Mouse (Mus musculus) midbrain, embryonic 10.5 days (tissue): ENCODE data around the gene Dxo. TPM values are rescaled to one million over a fixed set of nuclear protein-coding genes. Genes with fewer than 3 reads are reported as not detected.

ENCODE experiments used
- DNase-seq: peaks from one replicate; pipeline ENCODE4 v3.0.0-alpha.2; 2017; ENCODE audit warnings: low spot score
- H3K27ac ChIP-seq: fragments of 300-500 bp; sonication (generic); replicated peaks from 2 replicates; pipeline ENCODE4 v1.5.1; 2016; ENCODE audit warnings: mild to moderate bottlenecking
- H3K27me3 ChIP-seq: fragments of 300-500 bp; sonication (generic); 2 replicates; pipeline ENCODE4 v1.6.1; 2016; ENCODE audit warnings: low read depth, mild to moderate bottlenecking; ENCODE audit not compliant: poor library complexity, severe bottlenecking
- H3K36me3 ChIP-seq: fragments of 300-500 bp; sonication (generic); 2 replicates; pipeline ENCODE4 v1.6.1; 2016; ENCODE audit warnings: mild to moderate bottlenecking, moderate library complexity
- H3K4me1 ChIP-seq: fragments of 300-500 bp; sonication (generic); 2 replicates; pipeline ENCODE4 v1.6.1; 2016
- H3K4me3 ChIP-seq: fragments of 300-500 bp; sonication (generic); 2 replicates; pipeline ENCODE4 v1.5.1; 2016; ENCODE audit warnings: mild to moderate bottlenecking, moderate library complexity
- H3K9me3 ChIP-seq: fragments of 300-500 bp; sonication (generic); replicated peaks from 2 replicates; pipeline ENCODE4 v1.6.1; 2016; ENCODE audit warnings: mild to moderate bottlenecking
- WGBS: fragments of 180-500 bp; shearing (Covaris S2); methylation state at CpG from one replicate; pipeline ENCODE4 v1.1.7; 2016; 5-methylcytosine and 5-hydroxymethylcytosine counted together
- polyA plus RNA-seq: library from polyadenylated mRNA; unstranded; fragments of >200 nt; fragmentation: Nextera tagmentation; extraction: Ambion mirVana; gene quantifications from 2 replicates; pipeline ENCODE4 v1.2.1, GENCODE M21; 2016

Gene Dxo
- polyA plus RNA-seq, 1 experiment from 2014 or later = 88.1 TPM

DNA sequence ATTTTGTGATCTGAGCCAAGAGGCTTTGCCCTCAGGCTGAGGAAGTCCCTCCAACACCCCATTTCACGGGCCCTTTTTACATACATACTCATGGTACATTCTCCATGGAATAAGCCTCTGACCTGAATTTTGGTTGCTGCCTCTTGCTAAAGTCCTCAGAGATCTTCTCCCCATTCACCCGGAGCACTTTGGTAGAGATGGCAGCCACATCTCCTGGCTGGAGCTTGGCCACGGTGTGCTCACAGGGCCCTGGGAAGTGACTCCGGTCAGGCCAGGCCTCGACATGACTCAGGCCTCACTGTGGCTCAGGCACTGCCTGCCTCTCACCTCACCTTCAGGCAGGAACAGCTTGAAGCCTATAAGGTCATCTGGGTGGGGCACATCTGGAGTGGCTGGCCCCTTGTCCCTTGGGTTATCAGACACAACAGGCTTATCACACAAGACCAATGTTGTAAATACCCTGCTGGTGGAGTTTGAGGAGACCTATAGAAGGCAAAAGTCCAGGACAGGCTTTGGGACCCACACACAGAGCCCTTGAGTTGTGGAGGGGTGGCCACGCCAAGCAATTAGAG, 4.0 kb downstream of the Dxo start:
- H3K27ac ChIP-seq = no peak overlapping the region
- peaks cover 82% of the 10 kb centered on the region for H3K36me3 ChIP-seq
- DNase-seq = no peak
- H3K4me3 ChIP-seq = no peak overlapping the region
- H3K4me1 ChIP-seq = peaks cover 29% of the 10 kb centered on the region
- H3K27me3 ChIP-seq = no peaks in the 10 kb centered on the region
- H3K9me3 ChIP-seq = no peaks in the 10 kb centered on the region
- 82% methylated on average over 6 of the region's 6 CpGs for WGBS

DNA sequence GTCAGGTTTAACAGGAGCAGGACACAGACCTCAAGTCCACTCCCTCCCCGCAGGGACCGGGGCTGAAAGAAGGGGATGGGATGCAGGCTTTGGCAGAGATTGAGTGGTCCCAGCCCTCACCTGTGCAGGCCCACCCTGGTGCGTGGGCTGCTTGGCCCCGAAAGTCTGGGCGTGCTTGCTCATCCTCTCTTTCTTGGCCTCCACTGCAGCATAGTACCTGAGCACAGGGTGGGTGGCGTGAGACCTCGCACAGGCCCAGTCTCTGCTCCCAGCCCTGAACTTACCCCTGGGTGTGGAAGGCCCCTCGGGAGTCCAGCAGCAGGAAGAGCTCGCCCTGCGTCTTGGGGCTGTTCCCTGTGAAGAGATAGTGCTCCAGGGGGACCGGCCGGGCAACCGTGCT, 8.1 kb downstream of the Dxo start:
- DNase-seq = no peak
- H3K4me3 ChIP-seq = no peak overlapping the region
- H3K9me3 ChIP-seq = no peaks in the 10 kb centered on the region
- peaks cover 8% of the 10 kb centered on the region for H3K4me1 ChIP-seq
- WGBS = 94% methylated on average over 13 of the region's 13 CpGs
- H3K27ac ChIP-seq = no peak overlapping the region
- H3K27me3 ChIP-seq = no peaks in the 10 kb centered on the region
- peaks cover 84% of the 10 kb centered on the region for H3K36me3 ChIP-seq

DNA sequence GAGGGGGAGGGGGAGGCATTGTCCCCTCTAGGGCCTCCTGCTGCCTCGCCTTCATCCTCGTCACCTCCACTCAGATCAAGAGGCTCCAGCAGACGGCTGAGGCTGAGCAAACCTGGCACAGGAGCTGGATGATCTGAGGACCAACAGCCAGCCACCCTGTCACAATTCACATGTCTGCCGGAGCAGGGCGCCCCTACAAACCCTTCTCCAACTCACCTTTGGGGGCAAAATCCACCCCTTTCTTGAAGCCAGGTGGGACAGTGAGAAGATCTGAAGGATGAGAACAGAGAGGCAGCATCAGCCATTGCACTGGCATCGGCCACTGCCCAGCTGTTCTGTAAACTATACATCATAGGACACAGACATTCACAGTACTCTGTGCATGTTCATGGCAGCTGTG, 10.4 kb downstream of the Dxo start:
- peaks cover 64% of the 10 kb centered on the region for H3K36me3 ChIP-seq

DNA sequence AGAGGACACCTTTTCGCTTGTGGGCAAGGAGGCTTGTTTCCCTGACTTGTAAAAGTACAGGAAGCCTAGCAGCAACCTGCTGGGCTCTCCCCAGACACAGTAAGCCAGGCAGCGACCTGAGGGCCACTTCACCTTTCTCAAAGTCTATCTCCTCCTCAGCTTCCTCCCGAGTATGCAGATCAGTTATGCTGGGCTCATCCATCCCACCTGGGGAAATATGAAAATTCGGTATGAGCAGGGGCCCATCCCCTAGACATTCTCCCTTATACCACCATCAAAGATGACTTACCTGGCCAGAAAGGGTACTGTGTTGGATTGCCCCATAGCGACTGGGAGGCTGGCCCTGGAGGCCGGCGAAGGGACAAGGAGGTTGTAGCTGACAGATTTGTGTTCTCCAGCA, 10.8 kb downstream of the Dxo start:
- Histone ChIP-seq H3K4me3 (no peak overlapping the region), H3K9me3 (no peaks in the 10 kb centered on the region), H3K27ac (no peak overlapping the region), H3K4me1 (peaks cover 30% of the 10 kb centered on the region), H3K27me3 (no peaks in the 10 kb centered on the region), H3K36me3 (peaks cover 64% of the 10 kb centered on the region)
- no peak for DNase-seq
- 93% methylated on average over 7 of the region's 7 CpGs for WGBS

More for the DNA sequence above, 10.4 kb downstream of the Dxo start:
- H3K4me3 ChIP-seq = no peak overlapping the region
- 88% methylated on average over 6 of the region's 6 CpGs for WGBS
- peaks cover 28% of the 10 kb centered on the region for H3K4me1 ChIP-seq
- H3K27me3 ChIP-seq = no peaks in the 10 kb centered on the region
- DNase-seq = no peak
- H3K9me3 ChIP-seq = no peaks in the 10 kb centered on the region
- H3K27ac ChIP-seq = no peak overlapping the region

DNA sequence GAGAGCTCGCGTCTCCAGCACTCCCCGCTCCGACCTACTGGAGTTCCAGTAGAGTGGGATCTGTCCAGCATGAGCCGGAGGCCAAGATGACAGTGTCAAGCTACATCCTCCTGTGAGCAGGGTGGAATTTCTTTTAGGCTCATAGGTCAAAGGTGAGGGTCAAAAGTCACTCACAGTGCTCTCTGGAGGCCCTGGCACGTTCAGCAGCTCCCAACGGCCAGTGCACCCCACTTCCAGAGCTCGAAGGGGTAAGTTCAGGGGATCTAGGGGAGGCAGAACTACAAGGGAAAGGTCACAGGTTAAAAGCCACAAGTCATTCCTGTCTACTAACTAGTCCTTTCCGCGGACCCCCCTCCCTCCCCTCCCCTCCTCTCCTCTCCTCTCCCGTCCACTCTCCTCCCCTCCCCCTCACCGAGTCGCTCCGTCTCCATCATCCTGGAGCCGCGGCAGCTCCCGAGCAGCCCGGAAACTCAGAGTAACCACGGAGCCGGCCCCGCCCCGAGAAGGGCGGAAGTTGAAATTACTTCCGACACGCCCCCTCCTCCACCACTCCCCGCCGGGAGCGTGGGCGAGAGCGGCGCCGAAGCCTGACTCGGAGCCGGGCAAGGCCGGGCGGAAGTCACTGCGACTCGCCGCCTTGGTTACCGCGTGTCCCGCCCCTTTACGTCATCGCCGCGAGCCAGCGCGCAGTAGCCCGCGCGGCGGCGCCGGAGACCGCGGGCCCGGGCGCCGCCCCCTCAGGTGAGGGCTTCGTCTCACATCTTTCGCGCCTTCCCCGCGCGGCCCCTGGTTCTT, 13.1 kb downstream of the Dxo start, which contains the start of the genes Skiv2l and Nelfe:
Gene Skiv2l, minus strand, starts transcription at position 489 of the 795 bp plus-strand sequence.
Gene Nelfe, plus strand, starts transcription at position 670 of the 795 bp plus-strand sequence.
- H3K9me3 ChIP-seq = no peaks in the 10 kb centered on the region
- 1% methylated on average over 65 of the region's 65 CpGs for WGBS
- H3K27me3 ChIP-seq = no peaks in the 10 kb centered on the region
- peaks cover 64% of the 10 kb centered on the region for H3K36me3 ChIP-seq
- DNase-seq = peak; percentile 98
- H3K4me3 ChIP-seq = peak within 1 kb of the TSS; percentile 96
- peaks cover 30% of the 10 kb centered on the region for H3K4me1 ChIP-seq
- peak within 1 kb of the TSS; percentile 88 for H3K27ac ChIP-seq

DNA sequence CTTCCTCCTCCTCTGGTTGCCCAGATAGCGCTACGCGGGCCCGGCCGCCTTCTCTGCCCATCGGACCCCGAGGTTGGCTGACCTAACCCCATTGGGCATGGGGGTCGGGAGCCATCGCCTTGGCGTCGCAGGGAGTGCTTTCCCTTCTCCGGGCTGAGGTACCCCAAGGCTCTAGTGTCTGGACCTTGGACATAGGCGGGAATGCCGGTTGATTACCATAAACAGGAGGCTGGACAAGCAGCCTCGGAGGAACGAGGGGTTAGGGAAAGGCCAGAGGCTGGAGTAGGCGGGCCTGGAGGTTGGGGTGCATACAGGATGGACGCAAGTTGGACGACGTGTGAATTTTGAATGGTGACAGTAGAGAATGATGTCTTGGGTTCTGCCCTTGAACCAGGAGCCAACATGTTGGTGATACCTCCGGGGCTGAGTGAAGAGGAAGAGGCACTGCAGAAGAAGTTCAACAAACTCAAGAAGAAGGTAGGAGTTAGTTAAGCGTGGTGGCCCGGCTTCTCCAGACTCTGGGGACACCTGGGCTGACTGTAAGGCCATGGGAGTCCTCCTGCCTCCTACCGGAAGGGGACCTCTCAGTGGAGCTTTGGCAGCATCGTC, 13.8 kb downstream of the Dxo start:
- Histone ChIP-seq H3K4me3 (peak overlapping the region; percentile 96), H3K36me3 (peaks cover 64% of the 10 kb centered on the region), H3K9me3 (no peaks in the 10 kb centered on the region), H3K27ac (peak overlapping the region; percentile 88), H3K27me3 (no peaks in the 10 kb centered on the region), H3K4me1 (peaks cover 30% of the 10 kb centered on the region)
- DNase-seq = no peak
- 2% methylated on average over 25 of the region's 25 CpGs for WGBS

DNA sequence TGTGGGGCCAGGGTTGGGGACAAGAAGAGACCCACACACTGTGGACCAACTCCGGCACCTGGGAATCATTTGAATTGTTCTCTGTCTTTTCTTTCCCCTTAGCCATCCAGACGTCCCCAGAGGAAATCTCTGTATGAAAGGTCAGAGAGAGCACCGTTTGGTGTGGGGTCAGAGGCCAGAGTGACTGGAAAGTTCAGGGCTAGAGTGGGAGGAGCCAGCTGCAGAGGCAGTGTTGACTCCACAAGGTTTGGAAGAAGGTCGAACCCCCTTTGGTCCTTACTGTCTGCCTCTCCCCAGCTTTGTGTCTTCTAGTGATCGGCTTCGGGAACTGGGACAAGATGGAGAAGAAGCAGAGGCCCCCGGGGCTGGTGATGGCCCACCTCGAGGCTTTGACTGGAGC, 16.7 kb downstream of the Dxo start:
- no peak overlapping the region for H3K4me3 ChIP-seq

DNA sequence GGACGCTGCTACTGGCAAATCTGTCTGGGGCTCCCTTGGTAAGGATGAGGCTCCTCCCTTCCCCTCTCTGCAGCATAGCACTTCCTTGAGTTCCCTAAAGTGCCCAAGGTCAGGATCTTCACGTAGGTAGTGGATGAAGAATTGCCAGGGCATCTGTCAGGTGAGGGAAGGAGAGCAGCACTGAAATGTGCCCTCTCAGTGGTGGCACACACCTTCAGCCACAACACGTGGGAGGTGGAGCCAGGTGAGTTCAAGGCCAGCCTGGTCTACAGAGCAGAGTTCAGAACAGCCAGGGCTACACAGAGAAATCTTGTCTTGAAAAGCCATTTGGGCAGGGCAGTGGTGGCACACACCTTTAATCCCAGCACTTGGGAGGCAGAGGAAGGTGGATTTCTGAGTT, 17.9 kb downstream of the Dxo start:
- WGBS = 81% methylated on average over 3 of the region's 3 CpGs
- no peak overlapping the region for H3K27ac ChIP-seq
- DNase-seq = no peak
- H3K27me3 ChIP-seq = no peaks in the 10 kb centered on the region
- H3K4me3 ChIP-seq = no peak overlapping the region
- H3K9me3 ChIP-seq = no peaks in the 10 kb centered on the region
- H3K36me3 ChIP-seq = peaks cover 63% of the 10 kb centered on the region
- H3K4me1 ChIP-seq = peaks cover 22% of the 10 kb centered on the region

More for the DNA sequence above, 16.7 kb downstream of the Dxo start:
- Histone ChIP-seq H3K9me3 (no peaks in the 10 kb centered on the region), H3K36me3 (peaks cover 63% of the 10 kb centered on the region), H3K27ac (no peak overlapping the region), H3K27me3 (no peaks in the 10 kb centered on the region), H3K4me1 (peaks cover 30% of the 10 kb centered on the region)
- 83% methylated on average over 8 of the region's 8 CpGs for WGBS
- DNase-seq = no peak

DNA sequence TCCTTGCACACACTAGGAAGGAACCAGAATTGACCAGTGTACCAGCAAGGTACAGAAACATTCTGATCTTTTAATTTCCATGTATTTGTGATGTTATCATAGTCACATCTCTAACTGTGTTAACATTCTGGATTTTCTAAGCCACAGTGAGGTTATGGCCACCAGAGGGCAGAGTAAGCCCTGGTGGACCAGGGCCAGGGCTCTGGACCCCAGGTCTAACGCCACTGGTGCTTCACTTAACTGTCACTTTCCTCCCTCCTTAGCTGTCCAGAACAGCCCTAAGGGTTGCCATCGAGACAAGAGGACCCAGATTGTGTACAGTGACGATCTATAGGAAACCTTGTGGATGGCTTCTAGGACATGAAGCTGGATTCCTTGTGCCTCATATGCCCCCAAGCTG, 19.0 kb downstream of the Dxo start:
- H3K9me3 ChIP-seq = no peaks in the 10 kb centered on the region
- peak; percentile 45 for DNase-seq
- H3K36me3 ChIP-seq = peaks cover 63% of the 10 kb centered on the region
- no peaks in the 10 kb centered on the region for H3K27me3 ChIP-seq
- H3K27ac ChIP-seq = no peak overlapping the region
- 40% methylated on average over 3 of the region's 3 CpGs for WGBS
- peaks cover 14% of the 10 kb centered on the region for H3K4me1 ChIP-seq
- no peak overlapping the region for H3K4me3 ChIP-seq

DNA sequence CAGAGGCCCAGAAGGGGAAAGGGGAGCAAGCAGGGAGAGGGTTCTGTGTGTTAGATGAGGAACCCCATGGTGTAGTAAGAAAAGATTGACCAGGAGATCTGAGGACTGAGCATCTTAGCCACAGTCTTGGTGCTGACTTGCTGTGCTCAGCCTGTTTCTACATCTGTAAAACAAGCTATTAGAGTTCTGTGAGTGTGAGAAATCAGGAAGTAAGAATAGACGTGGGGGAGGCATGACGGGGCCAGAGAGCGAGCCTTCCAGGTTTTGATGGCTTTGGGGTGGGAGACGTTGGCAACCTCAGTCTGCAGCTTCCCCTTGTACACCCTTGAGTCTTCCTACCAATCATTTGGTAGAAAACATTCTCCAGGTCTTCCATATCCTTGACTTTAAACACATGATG, 21.9 kb downstream of the Dxo start:
- H3K4me1 ChIP-seq = no peaks in the 10 kb centered on the region
- no peak for DNase-seq
- no peak overlapping the region for H3K4me3 ChIP-seq
- H3K36me3 ChIP-seq = peaks cover 45% of the 10 kb centered on the region
- 89% methylated on average over 4 of the region's 4 CpGs for WGBS
- H3K27me3 ChIP-seq = no peaks in the 10 kb centered on the region
- H3K9me3 ChIP-seq = no peaks in the 10 kb centered on the region
- H3K27ac ChIP-seq = no peak overlapping the region

DNA sequence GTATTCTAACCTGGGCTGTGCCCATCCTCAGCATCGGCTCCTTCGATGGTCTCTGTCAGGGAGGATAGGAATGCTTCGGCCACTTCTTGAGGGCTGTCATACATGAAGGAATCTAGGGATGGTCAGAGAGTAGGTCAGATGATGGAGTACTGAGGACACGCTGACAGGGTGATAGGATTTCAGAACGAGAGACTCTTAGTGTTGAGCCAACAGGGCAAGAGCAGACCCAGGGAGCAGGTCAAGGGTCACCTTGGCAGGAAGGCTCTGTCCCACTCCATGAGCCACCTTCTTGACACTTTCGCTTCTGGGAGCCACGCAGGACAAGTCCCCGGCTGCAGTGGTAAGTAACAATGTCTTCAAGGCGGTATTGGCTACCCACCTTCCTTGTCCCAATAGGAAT, 23.7 kb downstream of the Dxo start:
- Histone ChIP-seq H3K36me3 (peaks cover 26% of the 10 kb centered on the region), H3K4me1 (peaks cover 5% of the 10 kb centered on the region), H3K9me3 (no peaks in the 10 kb centered on the region), H3K4me3 (no peak overlapping the region), H3K27ac (no peak overlapping the region), H3K27me3 (no peaks in the 10 kb centered on the region)
- DNase-seq = no peak
- 88% methylated on average over 9 of the region's 9 CpGs for WGBS

DNA sequence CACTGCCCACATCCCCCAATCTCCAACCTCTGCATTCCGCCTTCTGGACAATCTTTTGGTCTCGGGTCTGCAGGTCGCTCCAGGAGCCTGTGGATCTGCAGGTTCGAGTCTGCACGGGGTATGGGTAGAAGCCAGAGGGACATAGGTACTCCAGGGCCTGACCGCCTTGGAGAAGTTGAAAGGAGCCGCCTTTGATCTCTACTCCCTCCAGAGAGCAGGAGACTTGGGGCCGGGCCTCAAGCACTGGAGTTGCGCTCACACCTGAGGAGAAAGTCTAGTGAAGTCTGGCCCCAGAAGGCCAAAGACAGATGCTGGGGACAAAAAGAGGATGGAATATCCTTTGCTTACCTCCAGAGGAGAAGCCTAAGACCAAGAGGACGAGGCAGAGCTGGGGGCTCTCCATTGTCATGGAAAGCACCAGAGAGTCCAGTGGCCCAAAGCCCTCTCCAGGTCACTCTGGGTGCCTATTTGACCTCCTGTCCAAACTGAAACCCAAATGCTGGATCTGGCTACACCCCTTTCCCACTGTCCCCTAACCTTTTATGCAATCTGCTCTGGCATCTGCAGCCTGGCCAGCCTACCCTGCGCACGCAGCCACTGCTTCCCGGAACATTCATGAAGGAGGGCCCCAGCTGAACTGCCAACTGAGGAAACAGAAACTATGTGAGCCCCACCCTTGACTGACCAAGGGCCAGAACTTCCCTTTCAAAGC, 25.0 kb downstream of the Dxo start:
- H3K27me3 ChIP-seq = no peaks in the 10 kb centered on the region
- 72% methylated on average over 13 of the region's 13 CpGs for WGBS
- no peak overlapping the region for H3K27ac ChIP-seq
- no peaks in the 10 kb centered on the region for H3K9me3 ChIP-seq
- peaks cover 13% of the 10 kb centered on the region for H3K36me3 ChIP-seq
- H3K4me1 ChIP-seq = peaks cover 5% of the 10 kb centered on the region
- DNase-seq = no peak
- no peak overlapping the region for H3K4me3 ChIP-seq
